Mouse (Mus musculus): ENCODE measurements around the gene Gspt1. TPM values are rescaled to one million over a fixed set of nuclear protein-coding genes. Genes with fewer than 3 reads are reported as not detected.

Gspt1 gene
- polyA plus RNA-seq, 1 experiment from 2014 or later, result 53.2 TPM

GRCm38 (mm10) chr16:11245767-11246166, 8.4 kb downstream of the Gspt1 start:
- Histone ChIP-seq H3K27ac (ENCODE audit: low read depth, low read length) (no peak overlapping the region), H3K9me3 (ENCODE audit: control insufficient read depth, low read length) (no peaks in the 10 kb centered on the region), H3K4me1 (ENCODE audit: control insufficient read depth, insufficient read depth, low read length) (no peaks in the 10 kb centered on the region), H3K4me2 (ENCODE audit: low read depth, low read length) (no peak overlapping the region), H3K36me3 (ENCODE audit: control insufficient read depth, insufficient read depth, low read length) (no peaks in the 10 kb centered on the region), H3K4me3 (ENCODE audit: low read depth, low read length) (no peak overlapping the region), H3K9ac (replicated peaks; ENCODE audit: low read depth, low read length) (no peak overlapping the region), H3K27me3 (ENCODE audit: control insufficient read depth, insufficient read depth, low read length) (no peaks in the 10 kb centered on the region)
- 92% methylated on average over 9 of the region's 9 CpGs for WGBS
- no peak for ATAC-seq (ENCODE audit: low read depth)

- no peak overlapping the region for H3K4me2 ChIP-seq (ENCODE audit: low read depth, low read length)
- peaks cover 7% of the 10 kb centered on the region for H3K36me3 ChIP-seq (ENCODE audit: control insufficient read depth, insufficient read depth, low read length)
- no peaks in the 10 kb centered on the region for H3K27me3 ChIP-seq (ENCODE audit: control insufficient read depth, insufficient read depth, low read length)
- no peaks in the 10 kb centered on the region for H3K4me1 ChIP-seq (ENCODE audit: control insufficient read depth, insufficient read depth, low read length)
- 88% methylated on average over 1 of the region's 1 CpGs for WGBS
- no peak overlapping the region for H3K27ac ChIP-seq (ENCODE audit: low read depth, low read length)
- no peaks in the 10 kb centered on the region for H3K9me3 ChIP-seq (ENCODE audit: control insufficient read depth, low read length)
- no peak for ATAC-seq (ENCODE audit: low read depth)
- H3K4me3 ChIP-seq (ENCODE audit: low read depth, low read length), result no peak overlapping the region
- no peak overlapping the region for H3K9ac ChIP-seq (replicated peaks; ENCODE audit: low read depth, low read length)
Measured at GRCm38 (mm10) chr16:11242401-11242800, 11.7 kb downstream of the Gspt1 start.

- Histone ChIP-seq H3K36me3 (ENCODE audit: control insufficient read depth, insufficient read depth, low read length) (peaks cover 15% of the 10 kb centered on the region), H3K4me1 (ENCODE audit: control insufficient read depth, insufficient read depth, low read length) (no peaks in the 10 kb centered on the region), H3K4me2 (ENCODE audit: low read depth, low read length) (no peak overlapping the region), H3K9ac (replicated peaks; ENCODE audit: low read depth, low read length) (no peak overlapping the region), H3K9me3 (ENCODE audit: control insufficient read depth, low read length) (no peaks in the 10 kb centered on the region), H3K27ac (ENCODE audit: low read depth, low read length) (no peak overlapping the region), H3K4me3 (ENCODE audit: low read depth, low read length) (no peak overlapping the region), H3K27me3 (ENCODE audit: control insufficient read depth, insufficient read depth, low read length) (no peaks in the 10 kb centered on the region)
- 90% methylated on average over 3 of the region's 3 CpGs for WGBS
- ATAC-seq (ENCODE audit: low read depth), result no peak
Measured at GRCm38 (mm10) chr16:11217801-11218200, 36.3 kb downstream of the Gspt1 start.

GRCm38 (mm10) chr16:11203600-11204390, 50.3 kb downstream of the Gspt1 start:
- WGBS, result 7% methylated on average over 24 of the region's 24 CpGs

GRCm38 (mm10) chr16:11202571-11203554, 51.3 kb downstream of the Gspt1 start, which contains the start of gene Rsl1d1:
TSS of gene Rsl1d1 (minus strand) at chr16:11203331.
- Histone ChIP-seq H3K9ac (replicated peaks; ENCODE audit: low read depth, low read length) (peak within 1 kb of the TSS; percentile 82), H3K4me2 (ENCODE audit: low read depth, low read length) (peak within 1 kb of the TSS; percentile 67), H3K27me3 (ENCODE audit: control insufficient read depth, insufficient read depth, low read length) (no peaks in the 10 kb centered on the region), H3K4me3 (ENCODE audit: low read depth, low read length) (peak within 1 kb of the TSS; percentile 82), H3K27ac (ENCODE audit: low read depth, low read length) (peak within 1 kb of the TSS; percentile 62), H3K36me3 (ENCODE audit: control insufficient read depth, insufficient read depth, low read length) (peaks cover 30% of the 10 kb centered on the region; the same call in 1 of the 2 replicates), H3K4me1 (ENCODE audit: control insufficient read depth, insufficient read depth, low read length) (peaks cover 17% of the 10 kb centered on the region), H3K9me3 (ENCODE audit: control insufficient read depth, low read length) (no peaks in the 10 kb centered on the region)
- WGBS, result under 1% methylated on average over 68 of the region's 68 CpGs
- peak; percentile 99 for ATAC-seq (ENCODE audit: low read depth)

More at GRCm38 (mm10) chr16:11203600-11204390, 50.3 kb downstream of the Gspt1 start:
- H3K27me3 ChIP-seq (ENCODE audit: control insufficient read depth, insufficient read depth, low read length), result no peaks in the 10 kb centered on the region
- peak overlapping the region; percentile 67 for H3K4me2 ChIP-seq (ENCODE audit: low read depth, low read length)
- no peaks in the 10 kb centered on the region for H3K9me3 ChIP-seq (ENCODE audit: control insufficient read depth, low read length)
- peak overlapping the region; percentile 7; the same call in 1 of the 2 replicates for H3K27ac ChIP-seq (ENCODE audit: low read depth, low read length)
- H3K4me3 ChIP-seq (ENCODE audit: low read depth, low read length), result peak overlapping the region; percentile 82
- H3K9ac ChIP-seq (replicated peaks; ENCODE audit: low read depth, low read length), result peak overlapping the region; percentile 82
- H3K36me3 ChIP-seq (ENCODE audit: control insufficient read depth, insufficient read depth, low read length), result peaks cover 24% of the 10 kb centered on the region; the same call in 1 of the 2 replicates
- H3K4me1 ChIP-seq (ENCODE audit: control insufficient read depth, insufficient read depth, low read length), result peaks cover 17% of the 10 kb centered on the region
- peak; percentile 65 for ATAC-seq (ENCODE audit: low read depth)

- peak overlapping the region; percentile 82 for H3K4me3 ChIP-seq (ENCODE audit: low read depth, low read length)
- WGBS, result 77% methylated on average over 6 of the region's 6 CpGs
- H3K4me1 ChIP-seq (ENCODE audit: control insufficient read depth, insufficient read depth, low read length), result peaks cover 17% of the 10 kb centered on the region
Measured at GRCm38 (mm10) chr16:11201740-11202394, 52.3 kb downstream of the Gspt1 start.

GRCm38 (mm10) chr16:11200247-11200646, 53.9 kb downstream of the Gspt1 start:
- Histone ChIP-seq H3K27ac (ENCODE audit: low read depth, low read length) (no peak overlapping the region), H3K9me3 (ENCODE audit: control insufficient read depth, low read length) (no peaks in the 10 kb centered on the region), H3K4me1 (ENCODE audit: control insufficient read depth, insufficient read depth, low read length) (peaks cover 17% of the 10 kb centered on the region), H3K4me2 (ENCODE audit: low read depth, low read length) (no peak overlapping the region), H3K4me3 (ENCODE audit: low read depth, low read length) (no peak overlapping the region), H3K36me3 (ENCODE audit: control insufficient read depth, insufficient read depth, low read length) (peaks cover 52% of the 10 kb centered on the region), H3K27me3 (ENCODE audit: control insufficient read depth, insufficient read depth, low read length) (no peaks in the 10 kb centered on the region), H3K9ac (replicated peaks; ENCODE audit: low read depth, low read length) (no peak overlapping the region)
- no peak for ATAC-seq (ENCODE audit: low read depth)
- 91% methylated on average over 3 of the region's 3 CpGs for WGBS

More at GRCm38 (mm10) chr16:11201740-11202394, 52.3 kb downstream of the Gspt1 start:
- H3K27ac ChIP-seq (ENCODE audit: low read depth, low read length), result no peak overlapping the region
- peak overlapping the region; percentile 67 for H3K4me2 ChIP-seq (ENCODE audit: low read depth, low read length)
- H3K27me3 ChIP-seq (ENCODE audit: control insufficient read depth, insufficient read depth, low read length), result no peaks in the 10 kb centered on the region
- peaks cover 38% of the 10 kb centered on the region for H3K36me3 ChIP-seq (ENCODE audit: control insufficient read depth, insufficient read depth, low read length)
- H3K9me3 ChIP-seq (ENCODE audit: control insufficient read depth, low read length), result no peaks in the 10 kb centered on the region
- H3K9ac ChIP-seq (replicated peaks; ENCODE audit: low read depth, low read length), result no peak overlapping the region
- no peak for ATAC-seq (ENCODE audit: low read depth)

GRCm38 (mm10) chr16:11198467-11198866, 55.7 kb downstream of the Gspt1 start:
- ATAC-seq (ENCODE audit: low read depth), result no peak
- Histone ChIP-seq H3K4me3 (ENCODE audit: low read depth, low read length) (no peak overlapping the region), H3K27me3 (ENCODE audit: control insufficient read depth, insufficient read depth, low read length) (no peaks in the 10 kb centered on the region), H3K9me3 (ENCODE audit: control insufficient read depth, low read length) (no peaks in the 10 kb centered on the region), H3K36me3 (ENCODE audit: control insufficient read depth, insufficient read depth, low read length) (peaks cover 70% of the 10 kb centered on the region), H3K4me2 (ENCODE audit: low read depth, low read length) (no peak overlapping the region), H3K27ac (ENCODE audit: low read depth, low read length) (no peak overlapping the region), H3K9ac (replicated peaks; ENCODE audit: low read depth, low read length) (no peak overlapping the region), H3K4me1 (ENCODE audit: control insufficient read depth, insufficient read depth, low read length) (peaks cover 7% of the 10 kb centered on the region; the same call in 1 of the 2 replicates)
- 68% methylated on average over 2 of the region's 2 CpGs for WGBS
